Mouse (Mus musculus): Measurements from ENCODE around the gene Olfr1418. TPM values are rescaled to one million over a fixed set of nuclear protein-coding genes. Genes with fewer than 3 reads are reported as not detected.

Olfr1418 gene
- polyA plus RNA-seq, 1 experiment from 2014 or later: not detected

- Histone ChIP-seq H3K9ac (replicated peaks; ENCODE audit: low read depth) (peak within 1 kb of the TSS; percentile 82), H3K36me3 (ENCODE audit: insufficient read depth, low read length) (no peaks in the 10 kb centered on the region), H3K4me3 (ENCODE audit: low read depth, low read length) (peak within 1 kb of the TSS; percentile 77), H3K4me1 (ENCODE audit: insufficient read depth, low read depth, low read length) (peaks cover 9% of the 10 kb centered on the region), H3K9me3 (ENCODE audit: low read length) (no peaks in the 10 kb centered on the region), H3K27me3 (replicated peaks; ENCODE audit: insufficient read depth, low read length) (no peaks in the 10 kb centered on the region), H3K4me2 (replicated peaks; ENCODE audit: low read depth, low read length) (peak within 1 kb of the TSS; percentile 83), H3K27ac (ENCODE audit: low read length) (peak within 1 kb of the TSS; percentile 92)
- WGBS: under 1% methylated on average over 20 of the region's 20 CpGs
- DNase-seq (ENCODE audit: low spot score) (peak; percentile 17), ATAC-seq (no peak)
- TF ChIP-seq CTCF (IDR thresholded peaks at IDR 0.05): no peak
- no peak for TF ChIP-seq EP300 (IDR thresholded peaks at IDR 0.05)
Observed at GRCm38 (mm10) chr19:11819143-11819700, 41.6 kb downstream of the Olfr1418 start, which contains the start of gene Stx3. Gene Stx3 (minus strand): TSS chr19:11819403.

- peak overlapping the region; percentile 77 for H3K4me3 ChIP-seq (ENCODE audit: low read depth, low read length)
- no peaks in the 10 kb centered on the region for H3K36me3 ChIP-seq (ENCODE audit: insufficient read depth, low read length)
- TF ChIP-seq EP300 (IDR thresholded peaks at IDR 0.05): no peak
- no peak for TF ChIP-seq CTCF (IDR thresholded peaks at IDR 0.05)
- peak; percentile 92 for ATAC-seq
- no peaks in the 10 kb centered on the region for H3K27me3 ChIP-seq (replicated peaks; ENCODE audit: insufficient read depth, low read length)
- H3K27ac ChIP-seq (ENCODE audit: low read length): peak overlapping the region; percentile 92
- peaks cover 9% of the 10 kb centered on the region for H3K4me1 ChIP-seq (ENCODE audit: insufficient read depth, low read depth, low read length)
- no peaks in the 10 kb centered on the region for H3K9me3 ChIP-seq (ENCODE audit: low read length)
- peak; percentile 81 for DNase-seq (ENCODE audit: low spot score)
- H3K4me2 ChIP-seq (replicated peaks; ENCODE audit: low read depth, low read length): peak overlapping the region; percentile 83
- peak overlapping the region; percentile 82 for H3K9ac ChIP-seq (replicated peaks; ENCODE audit: low read depth)
- under 1% methylated on average over 74 of the region's 83 CpGs for WGBS
Observed at GRCm38 (mm10) chr19:11818199-11819142, 42.4 kb downstream of the Olfr1418 start.

- ATAC-seq (no peak), DNase-seq (ENCODE audit: low spot score) (no peak)
- H3K4me3 ChIP-seq (ENCODE audit: low read depth, low read length): peak overlapping the region; percentile 77
- H3K9me3 ChIP-seq (ENCODE audit: low read length): no peaks in the 10 kb centered on the region
- no peaks in the 10 kb centered on the region for H3K27me3 ChIP-seq (replicated peaks; ENCODE audit: insufficient read depth, low read length)
- 16% methylated on average over 5 of the region's 5 CpGs for WGBS
- peaks cover 9% of the 10 kb centered on the region for H3K4me1 ChIP-seq (ENCODE audit: insufficient read depth, low read depth, low read length)
- peak overlapping the region; percentile 92; the same call in 1 of the 2 replicates for H3K27ac ChIP-seq (ENCODE audit: low read length)
- H3K4me2 ChIP-seq (replicated peaks; ENCODE audit: low read depth, low read length): peak overlapping the region; percentile 83
- H3K36me3 ChIP-seq (ENCODE audit: insufficient read depth, low read length): no peaks in the 10 kb centered on the region
- TF ChIP-seq EP300 (IDR thresholded peaks at IDR 0.05) (no peak), CTCF (IDR thresholded peaks at IDR 0.05) (no peak)
- H3K9ac ChIP-seq (replicated peaks; ENCODE audit: low read depth): peak overlapping the region; percentile 82; the same call in 1 of the 2 replicates
Observed at GRCm38 (mm10) chr19:11817586-11817985, 43.3 kb downstream of the Olfr1418 start.

GRCm38 (mm10) chr19:11816706-11817105 is 44.2 kb downstream of the Olfr1418 start:
- H3K4me2 ChIP-seq (replicated peaks; ENCODE audit: low read depth, low read length): peak overlapping the region; percentile 83; the same call in 1 of the 2 replicates

GRCm38 (mm10) chr19:11814742-11815333 is 46.0 kb downstream of the Olfr1418 start:
- Histone ChIP-seq H3K36me3 (ENCODE audit: insufficient read depth, low read length) (no peaks in the 10 kb centered on the region), H3K27ac (ENCODE audit: low read length) (peak overlapping the region; percentile 12; the same call in 1 of the 2 replicates), H3K9me3 (ENCODE audit: low read length) (no peaks in the 10 kb centered on the region), H3K27me3 (replicated peaks; ENCODE audit: insufficient read depth, low read length) (no peaks in the 10 kb centered on the region), H3K4me3 (ENCODE audit: low read depth, low read length) (no peak overlapping the region), H3K9ac (replicated peaks; ENCODE audit: low read depth) (no peak overlapping the region), H3K4me2 (replicated peaks; ENCODE audit: low read depth, low read length) (no peak overlapping the region), H3K4me1 (ENCODE audit: insufficient read depth, low read depth, low read length) (peaks cover 16% of the 10 kb centered on the region)
- no peak for TF ChIP-seq CTCF (IDR thresholded peaks at IDR 0.05)
- no peak for TF ChIP-seq EP300 (IDR thresholded peaks at IDR 0.05)
- DNase-seq (ENCODE audit: low spot score) (no peak), ATAC-seq (no peak)
- 75% methylated on average over 6 of the region's 6 CpGs for WGBS

More at GRCm38 (mm10) chr19:11816706-11817105, 44.2 kb downstream of the Olfr1418 start:
- Histone ChIP-seq H3K9ac (replicated peaks; ENCODE audit: low read depth) (no peak overlapping the region), H3K36me3 (ENCODE audit: insufficient read depth, low read length) (no peaks in the 10 kb centered on the region), H3K27ac (ENCODE audit: low read length) (no peak overlapping the region), H3K9me3 (ENCODE audit: low read length) (no peaks in the 10 kb centered on the region), H3K4me1 (ENCODE audit: insufficient read depth, low read depth, low read length) (peaks cover 9% of the 10 kb centered on the region), H3K27me3 (replicated peaks; ENCODE audit: insufficient read depth, low read length) (no peaks in the 10 kb centered on the region), H3K4me3 (ENCODE audit: low read depth, low read length) (no peak overlapping the region)
- DNase-seq (ENCODE audit: low spot score) (no peak), ATAC-seq (no peak)
- TF ChIP-seq CTCF (IDR thresholded peaks at IDR 0.05): no peak
- TF ChIP-seq EP300 (IDR thresholded peaks at IDR 0.05): no peak
- 51% methylated on average over 6 of the region's 6 CpGs for WGBS

- H3K4me2 ChIP-seq (replicated peaks; ENCODE audit: low read depth, low read length): no peak overlapping the region
- TF ChIP-seq CTCF (IDR thresholded peaks at IDR 0.05) (no peak), EP300 (IDR thresholded peaks at IDR 0.05) (peak; percentile 11; the same call in 1 of the 2 replicates)
- H3K9ac ChIP-seq (replicated peaks; ENCODE audit: low read depth): no peak overlapping the region
- H3K4me1 ChIP-seq (ENCODE audit: insufficient read depth, low read depth, low read length): peaks cover 18% of the 10 kb centered on the region
- DNase-seq (ENCODE audit: low spot score): peak; percentile 45
- peak; percentile 73 for ATAC-seq
- no peaks in the 10 kb centered on the region for H3K27me3 ChIP-seq (replicated peaks; ENCODE audit: insufficient read depth, low read length)
- no peak overlapping the region for H3K4me3 ChIP-seq (ENCODE audit: low read depth, low read length)
- WGBS: 15% methylated on average over 8 of the region's 8 CpGs
- peak overlapping the region; percentile 78 for H3K27ac ChIP-seq (ENCODE audit: low read length)
- H3K36me3 ChIP-seq (ENCODE audit: insufficient read depth, low read length): no peaks in the 10 kb centered on the region
- H3K9me3 ChIP-seq (ENCODE audit: low read length): no peaks in the 10 kb centered on the region
Observed at GRCm38 (mm10) chr19:11813649-11814048, 47.2 kb downstream of the Olfr1418 start.
